Mouse (Mus musculus) heart, adult 18-20 months (tissue): ENCODE results near the gene Klhl23. TPM values are rescaled to one million over a fixed set of nuclear protein-coding genes. Genes with fewer than 3 reads are reported as not detected.

Experiments
- DNase-seq, 2 experiments: peaks; one replicate each; pipeline ENCODE4 v3.0.0; 2021 to 2022; ENCODE audit warnings: mixed read lengths in 1 of 2
- total RNA-seq, 2 experiments: library from RNA; stranded (reverse); gene quantifications; 2 replicates each; pipeline ENCODE4 v1.2.3; 2021

Klhl23 gene
- total RNA-seq, 2 experiments from 2014 or later = 26.0 to 34.4 TPM

DNA sequence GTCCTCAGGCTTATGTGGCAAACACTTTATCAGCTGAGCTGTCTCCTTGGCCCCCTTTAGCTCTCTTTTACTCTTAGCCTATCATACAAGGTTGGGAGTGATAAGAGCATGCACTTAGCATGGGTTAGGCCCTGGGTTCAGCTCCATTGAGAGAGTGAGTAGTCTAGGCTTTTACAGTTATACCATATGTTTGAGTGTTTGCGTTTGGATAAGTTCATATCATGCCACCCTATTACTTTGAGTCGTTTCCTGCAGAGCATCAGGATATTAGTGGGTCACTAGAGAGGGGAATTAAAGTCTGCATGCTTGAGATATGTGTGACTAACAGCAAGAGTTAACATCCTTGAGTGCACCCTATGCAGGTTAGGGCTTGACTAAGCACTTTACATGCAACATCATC lies 7.9 kb downstream of the Klhl23 start:
- no peak for DNase-seq

DNA sequence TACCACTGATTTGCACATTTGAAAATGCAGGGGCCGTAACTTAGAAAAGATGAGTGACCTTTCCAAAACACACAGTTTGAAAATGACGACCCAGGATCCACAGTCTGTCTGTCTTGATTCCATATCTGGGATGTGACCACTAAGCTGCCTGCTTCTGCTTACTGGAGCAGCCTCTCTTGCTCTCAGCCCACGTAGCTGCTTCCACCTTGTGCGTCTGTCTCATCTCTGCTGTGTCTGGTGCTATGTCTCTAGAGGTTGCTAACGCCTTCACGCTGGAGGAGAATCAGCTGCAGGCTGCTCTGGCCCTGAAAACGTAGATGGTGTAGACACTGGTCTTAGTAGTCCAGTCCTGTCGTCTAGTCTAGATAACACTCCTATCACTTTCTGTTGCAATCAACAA lies 8.4 kb downstream of the Klhl23 start:
- no peak for DNase-seq

DNA sequence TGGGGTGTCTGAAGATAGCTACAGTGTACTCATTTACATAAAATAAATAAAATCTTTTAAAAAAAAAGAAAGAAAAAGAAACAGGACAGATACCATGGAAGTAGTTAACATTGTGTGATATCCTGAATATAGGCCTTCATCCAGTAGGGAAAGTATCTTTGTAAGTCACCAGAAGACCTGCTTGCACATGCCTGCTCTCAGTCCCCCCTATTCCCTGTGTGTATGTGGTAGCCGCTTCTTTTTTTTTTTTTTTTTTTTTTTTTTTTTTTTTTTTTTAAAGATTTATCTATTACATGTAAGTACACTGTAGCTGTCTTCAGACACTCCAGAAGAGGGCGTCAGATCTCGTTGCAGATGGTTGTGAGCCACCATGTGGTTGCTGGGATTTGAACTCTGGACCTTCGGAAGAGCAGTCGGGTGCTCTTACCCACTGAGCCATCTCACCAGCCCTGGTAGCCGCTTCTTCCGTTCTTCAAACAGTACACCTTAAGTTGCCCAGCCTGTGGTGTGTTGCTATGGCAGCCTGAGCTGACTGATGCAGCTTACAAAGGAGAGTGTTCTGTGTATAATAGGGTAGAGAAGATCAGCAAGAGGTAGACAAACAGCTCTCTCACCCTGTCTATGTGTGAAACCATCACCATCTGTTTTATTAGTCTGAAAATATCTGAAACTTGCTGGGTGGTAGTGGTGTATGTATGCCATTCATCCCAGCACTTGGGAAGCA lies 15.7 kb downstream of the Klhl23 start:
- no peak for DNase-seq

DNA sequence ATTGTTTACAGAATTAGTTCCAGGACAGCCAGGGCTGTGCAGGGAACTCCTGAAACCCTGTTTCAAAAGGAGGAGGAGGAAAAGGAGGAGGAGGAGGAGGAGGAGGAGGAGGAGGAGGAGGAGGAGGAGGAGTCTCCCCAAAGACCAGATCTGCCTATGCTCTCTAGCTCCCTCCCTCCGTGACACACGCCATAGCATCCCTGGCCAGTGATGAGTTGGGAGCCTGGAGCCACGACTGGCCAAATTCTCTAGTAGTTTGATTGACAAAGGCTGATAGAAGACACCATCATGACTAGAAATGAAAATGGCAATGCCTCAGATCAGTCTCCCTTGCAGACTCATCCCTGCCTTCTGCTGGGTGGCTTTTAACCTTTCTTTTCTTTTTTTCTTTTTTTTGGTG lies 16.3 kb downstream of the Klhl23 start:
- no peak for DNase-seq

DNA sequence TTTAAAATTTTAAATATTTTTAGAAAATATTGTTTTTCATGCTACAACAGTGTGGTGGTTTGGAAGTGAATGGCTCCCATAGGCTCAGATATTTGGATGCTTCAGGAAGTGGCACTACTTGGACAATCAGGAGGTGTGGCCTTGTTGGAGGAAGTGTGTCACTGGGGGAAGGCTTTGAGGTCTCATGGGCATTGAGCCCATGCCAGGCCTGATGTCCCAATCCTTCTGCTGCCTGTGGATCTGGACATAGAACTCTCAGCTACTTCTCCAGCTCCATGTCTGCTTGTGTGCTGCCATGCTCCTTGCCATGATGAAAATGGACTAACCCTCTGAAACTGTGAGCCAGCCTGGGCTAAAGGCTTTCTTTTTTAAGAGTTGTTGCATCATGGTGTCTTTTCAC lies 17.0 kb downstream of the Klhl23 start:
- no peak for DNase-seq

DNA sequence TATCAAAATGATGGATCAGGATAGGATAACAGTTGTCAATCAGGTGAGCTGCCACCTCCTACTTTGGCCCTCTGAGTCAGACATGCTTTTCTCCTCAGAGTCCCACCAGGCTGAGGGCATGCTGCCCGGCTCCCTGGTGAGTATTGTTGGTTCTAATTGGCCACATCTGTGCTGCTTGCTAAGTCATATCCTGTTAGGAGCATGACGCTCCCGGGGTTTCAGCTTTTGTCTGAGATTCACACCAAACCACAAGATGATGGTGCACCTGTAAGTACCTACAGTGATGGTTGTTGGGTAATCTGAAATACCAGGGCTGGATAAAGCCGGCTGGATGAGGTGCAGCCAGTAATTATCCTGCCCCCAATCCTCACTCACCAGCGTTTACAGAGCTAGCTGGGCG lies 18.5 kb downstream of the Klhl23 start:
- no peak for DNase-seq

DNA sequence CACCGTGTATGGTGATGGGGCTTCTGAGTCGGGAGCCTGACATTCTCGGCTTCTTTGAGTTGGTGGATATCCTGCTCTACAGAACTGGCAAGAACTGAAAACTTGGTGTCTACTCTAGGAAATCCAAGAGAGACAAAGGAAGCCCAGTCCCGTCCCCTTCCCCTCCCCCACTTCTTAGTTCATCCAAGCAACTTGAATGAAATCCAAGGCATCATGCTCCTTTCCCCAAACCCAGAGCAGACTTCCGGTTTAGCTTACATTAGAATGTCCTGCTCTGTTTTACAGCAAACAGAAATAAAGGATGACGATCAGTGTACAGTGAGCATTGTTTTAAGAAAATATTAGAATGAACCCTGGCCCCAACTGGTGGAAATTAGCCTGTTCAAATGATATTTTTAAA lies 27.5 kb downstream of the Klhl23 start:
- peak in 1 of 2 experiments; percentile 12 for DNase-seq

DNA sequence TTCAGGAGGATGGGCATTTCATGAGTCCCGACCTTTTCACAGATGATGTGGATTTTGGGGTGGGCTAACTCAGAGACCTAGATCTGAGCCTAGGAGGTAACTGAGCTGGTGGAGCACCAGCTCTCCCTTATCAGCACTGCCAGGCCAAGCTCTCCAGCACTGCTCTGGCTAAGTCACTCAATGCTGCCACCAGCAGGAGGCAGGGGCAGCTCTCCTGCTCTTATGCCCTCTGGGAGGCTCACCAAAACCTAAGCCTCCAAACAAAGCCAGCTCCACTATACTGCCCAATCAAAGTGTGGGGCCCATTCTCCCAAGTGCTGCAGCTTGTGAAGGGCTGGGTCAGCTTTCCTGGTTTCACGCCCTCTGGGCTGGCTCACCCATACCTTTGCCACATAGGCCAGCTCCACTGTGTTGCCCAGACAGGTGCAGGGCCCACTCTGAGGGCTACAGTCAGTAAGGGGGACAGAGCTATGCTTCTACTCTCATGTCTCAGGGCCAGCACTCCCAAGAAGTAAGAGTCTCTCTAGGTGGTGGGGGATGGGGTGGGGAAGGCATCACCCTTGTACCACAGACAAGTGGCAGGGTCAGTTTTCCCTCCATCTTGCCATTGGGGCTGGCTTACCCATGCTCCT lies 29.8 kb downstream of the Klhl23 start:
- no peak for DNase-seq

DNA sequence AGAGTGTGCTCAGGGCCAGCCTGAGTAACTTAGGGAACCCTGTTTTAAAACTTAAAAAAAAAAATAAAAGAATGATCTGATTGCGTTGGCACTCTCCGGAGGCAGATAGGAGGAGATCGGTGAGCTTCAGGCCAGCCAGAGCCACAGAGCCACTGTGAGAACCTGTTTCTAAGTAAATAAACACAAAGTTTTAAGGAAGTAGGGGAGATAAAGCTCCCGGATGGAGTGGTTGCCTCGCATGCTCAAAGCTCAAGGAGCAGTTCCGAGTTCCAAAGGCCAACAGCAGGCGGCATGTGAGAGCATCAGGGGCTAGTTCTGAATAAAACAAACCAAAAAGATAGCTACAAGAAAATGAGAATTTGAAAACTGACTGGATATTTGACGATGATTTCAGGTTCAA lies 34.6 kb downstream of the Klhl23 start:
- peak; percentile 13 to 24 for DNase-seq

DNA sequence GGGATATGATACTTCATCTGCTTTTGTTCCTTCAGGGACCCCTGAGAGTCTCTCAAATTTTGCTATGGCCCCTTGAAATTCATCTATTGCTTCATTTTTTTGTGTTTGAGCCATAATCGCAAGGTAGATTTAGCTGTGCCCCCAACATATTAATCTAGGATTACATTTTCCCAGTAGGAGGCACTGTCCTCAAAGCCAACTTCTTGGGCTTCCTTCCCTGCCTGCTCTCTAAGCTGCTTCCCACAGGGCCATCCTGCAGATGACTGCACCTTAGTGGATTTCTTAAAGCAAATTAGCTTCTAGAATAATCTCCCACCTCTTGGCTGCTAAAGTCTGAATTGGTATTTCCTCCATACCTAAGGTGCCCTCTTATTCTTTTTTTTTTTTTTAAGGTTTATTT lies 36.1 kb downstream of the Klhl23 start:
- DNase-seq = no peak

DNA sequence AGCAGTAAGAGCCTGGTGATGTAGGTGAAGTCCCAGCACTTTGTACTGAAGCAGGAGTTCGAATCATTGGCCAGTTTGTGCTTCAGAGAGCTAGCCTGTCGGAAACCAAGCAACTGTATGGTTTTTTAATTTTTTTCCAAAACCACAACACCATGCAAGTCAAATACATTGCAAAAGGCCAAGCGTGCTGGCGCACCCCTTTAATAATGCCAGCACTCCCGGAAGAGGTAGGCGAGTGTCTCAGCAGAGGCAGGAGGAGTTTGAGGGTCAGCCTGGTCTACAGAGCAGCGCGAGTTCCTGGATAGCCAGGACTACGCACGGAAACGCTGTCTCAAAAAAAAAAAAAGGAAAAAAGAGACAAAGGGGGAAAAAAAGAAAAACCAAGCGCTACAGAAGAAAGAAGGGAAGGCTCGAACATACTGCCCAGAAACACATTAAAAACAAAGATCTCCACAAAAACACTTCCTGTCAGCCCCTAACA lies 39.3 kb downstream of the Klhl23 start:
- peak; percentile 51 to 54 for DNase-seq

DNA sequence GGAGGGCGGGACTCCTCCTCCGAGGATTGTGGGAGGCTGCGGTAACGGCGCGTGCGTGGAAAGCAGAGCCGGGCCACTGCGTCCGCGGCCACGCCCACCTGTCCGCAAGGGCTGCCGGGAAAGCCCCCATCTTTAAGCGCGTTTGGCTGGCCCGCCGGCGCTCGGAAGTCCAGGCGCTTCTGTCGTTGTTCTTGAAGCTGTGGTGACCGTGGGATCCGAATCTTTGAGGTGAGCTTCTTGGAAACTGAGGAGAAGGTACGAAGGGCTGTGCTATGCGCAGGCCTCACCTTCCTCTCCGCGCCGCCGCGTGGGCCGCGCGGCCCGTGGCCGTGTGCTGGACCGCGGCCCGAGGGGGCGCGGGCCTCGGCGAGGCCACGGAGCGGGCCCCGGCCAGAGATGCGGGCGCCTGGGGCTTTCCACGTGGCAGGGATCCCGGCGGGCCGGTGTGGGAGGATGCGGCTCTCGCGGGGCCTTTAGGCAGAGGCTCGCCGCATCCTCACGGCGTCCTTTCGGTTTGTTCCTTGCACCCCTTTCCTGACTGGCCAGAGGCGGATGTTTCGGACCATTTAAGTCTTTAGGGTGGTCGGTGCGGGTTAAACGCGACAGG lies 39.8 kb downstream of the Klhl23 start, which contains the start of gene Ssb:
Ssb (plus strand) TSS at position 78 of the 607 bp plus-strand sequence.
- DNase-seq = peak; percentile 94 to 96

DNA sequence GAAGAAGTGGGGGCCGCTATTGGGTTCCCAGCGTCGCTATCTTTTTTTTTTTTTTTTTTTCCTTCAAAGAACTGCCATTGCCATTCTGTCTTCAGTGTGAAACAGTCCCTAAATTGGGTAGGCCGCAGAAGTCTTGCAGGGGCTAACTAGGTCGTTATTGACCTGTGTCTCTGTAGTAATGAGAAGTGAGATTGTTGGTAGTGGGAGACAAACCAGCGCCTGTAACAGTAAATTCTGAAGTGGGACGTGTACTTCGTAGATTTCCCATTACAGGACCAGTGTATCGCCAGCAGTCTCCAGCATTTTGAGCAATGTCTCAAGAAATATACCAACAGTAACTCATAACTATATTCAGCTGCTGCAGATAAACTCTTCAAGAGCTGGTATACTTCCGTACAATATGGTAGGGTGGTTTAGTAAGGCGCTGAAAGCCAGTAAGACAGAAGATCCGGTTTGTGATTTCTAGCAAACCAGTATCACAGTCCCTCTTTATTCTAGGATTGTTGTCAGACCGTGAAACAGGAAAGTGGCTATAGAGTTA lies 40.4 kb downstream of the Klhl23 start:
- DNase-seq = peak in 1 of 2 experiments; percentile 16

DNA sequence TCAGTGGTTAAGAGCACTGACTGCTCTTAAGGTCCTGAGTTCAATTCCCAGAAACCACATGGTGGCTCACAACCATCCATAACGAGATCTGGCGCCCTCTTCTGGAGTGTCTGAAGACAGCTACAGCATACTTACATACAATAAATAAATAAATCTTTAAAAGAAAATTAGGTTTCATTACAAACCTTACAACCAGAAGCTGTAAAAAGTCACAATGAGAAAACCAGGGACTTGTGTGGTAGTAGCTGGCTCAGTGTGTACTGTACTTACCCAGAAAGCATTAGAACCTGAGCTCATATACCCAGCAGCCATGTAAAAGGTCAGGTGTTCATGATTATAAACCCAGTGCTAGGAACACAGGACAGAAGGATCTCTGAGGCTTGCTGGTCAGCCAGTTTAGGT lies 62.2 kb downstream of the Klhl23 start:
- no peak for DNase-seq

DNA sequence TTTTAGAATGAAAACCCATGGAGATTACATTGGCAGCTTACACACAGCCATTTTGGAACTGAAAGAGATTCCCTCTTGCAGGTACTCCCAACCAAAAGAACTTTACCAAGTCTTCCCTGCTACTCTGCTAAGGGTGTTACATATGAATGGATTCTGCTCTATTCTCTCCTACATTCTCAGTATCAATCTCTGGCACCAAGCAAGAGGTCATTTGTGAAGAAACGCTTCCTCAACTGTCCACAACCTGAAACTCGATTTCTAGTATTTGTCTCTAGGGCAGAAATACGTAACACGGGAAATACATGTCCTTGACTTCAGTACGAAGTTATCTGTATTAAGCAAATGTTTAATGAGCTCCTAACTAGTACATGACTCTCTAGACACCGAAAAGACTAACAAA lies 62.8 kb downstream of the Klhl23 start:
- DNase-seq = no peak

DNA sequence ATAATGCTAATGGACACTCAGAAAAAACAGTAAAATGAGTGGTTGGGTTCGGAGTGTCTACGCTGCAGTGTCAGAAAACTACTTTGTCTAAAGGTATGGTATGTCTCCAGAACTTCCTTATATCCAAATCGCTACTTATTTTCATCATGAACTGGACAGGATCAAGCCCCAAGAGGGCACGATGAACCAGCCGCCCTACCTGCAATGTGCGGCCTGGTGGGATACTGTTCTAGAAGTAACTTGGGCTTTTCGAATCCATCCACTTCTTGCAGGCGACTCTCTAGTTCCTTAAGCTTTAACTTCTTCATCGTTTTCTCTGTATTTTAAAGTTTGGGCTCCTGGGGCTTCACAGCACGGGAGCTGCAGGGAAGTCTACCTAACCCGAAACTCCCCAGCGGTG lies 63.3 kb downstream of the Klhl23 start:
- DNase-seq = no peak

DNA sequence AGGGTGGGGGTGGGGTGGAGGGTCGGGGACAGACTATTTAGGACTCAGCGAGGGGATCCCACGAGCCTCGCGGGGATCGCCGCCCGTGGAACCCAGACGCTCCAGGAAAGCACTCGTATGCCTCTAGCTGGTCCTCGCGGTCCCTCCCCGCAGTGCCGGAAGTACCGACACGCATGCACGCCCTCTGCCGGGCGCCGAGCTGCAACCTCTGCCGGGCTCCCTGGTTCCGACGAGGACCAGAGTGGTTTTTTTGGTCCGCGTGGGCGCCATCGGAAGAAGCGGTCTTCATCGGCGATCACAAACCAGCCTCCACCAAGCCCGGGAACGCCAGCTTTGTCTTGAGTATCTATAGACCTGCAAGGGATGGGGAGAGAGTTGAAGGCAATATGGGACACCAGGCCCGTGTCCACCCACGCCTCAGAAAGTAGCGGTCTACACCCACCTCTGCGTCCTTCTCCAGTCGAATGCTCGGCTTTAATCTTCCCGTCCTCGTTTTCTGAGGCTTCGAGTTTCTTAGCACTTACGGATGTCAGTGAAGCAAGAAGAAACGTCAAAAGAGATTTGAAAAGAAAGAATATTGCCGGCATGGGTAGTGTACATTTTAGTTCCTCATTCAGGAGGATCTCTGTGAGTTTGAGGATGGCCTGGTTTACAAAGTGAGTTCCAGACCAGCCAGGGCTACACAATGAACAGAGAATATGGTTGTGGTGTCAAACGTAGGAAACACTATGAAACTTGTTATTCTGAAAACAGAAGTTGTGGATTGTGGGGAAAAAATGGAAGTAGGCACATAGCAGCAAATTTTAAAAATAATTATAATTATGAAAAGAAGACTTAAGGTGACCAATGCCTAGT lies 63.9 kb downstream of the Klhl23 start, which contains the start of gene Mettl5:
Mettl5 (minus strand) TSS at position 165 of the 855 bp plus-strand sequence.
- peak; percentile 91 to 92 for DNase-seq

Other genes with a start within 250 kb of the Klhl23 start
- 1 to 10 TPM in 1 of 2 experiments, under 1 TPM in 1; 0.72 to 1.4 TPM for gene Lrp2, start 235.9 kb upstream of the Klhl23 start, total RNA-seq
- gene Bbs5, start 174.8 kb upstream of the Klhl23 start, total RNA-seq = 1 to 10 TPM; 4.3 to 4.4 TPM
- 10 to 100 TPM; 74.2 to 74.4 TPM for gene Klhl41, start 151.8 kb upstream of the Klhl23 start, total RNA-seq
- 10 to 100 TPM; 29.1 to 29.7 TPM for gene Fastkd1, start 108.4 kb upstream of the Klhl23 start, total RNA-seq
- gene Ppig, start 99.4 kb upstream of the Klhl23 start, total RNA-seq = 10 to 100 TPM; 33.8 to 40.1 TPM
- gene Ccdc173, start 32.4 kb upstream of the Klhl23 start, total RNA-seq = under 1 TPM; 0.42 to 0.51 TPM
- gene Phospho2, start 32.3 kb upstream of the Klhl23 start, total RNA-seq = 10 to 100 TPM; 28.6 to 33.1 TPM
- 10 to 100 TPM; 58.9 to 66.2 TPM for gene Ssb, start 39.6 kb downstream of the Klhl23 start, total RNA-seq
- gene Mettl5, start 63.7 kb downstream of the Klhl23 start, total RNA-seq = 10 to 100 TPM; 21.6 to 22.6 TPM
- 100 to 1,000 TPM; 120 to 124 TPM for gene Ubr3, start 75.3 kb downstream of the Klhl23 start, total RNA-seq
- under 1 TPM in 1 of 2 experiments, not detected in 1; 0.07 TPM for gene Myo3b, start 217.2 kb downstream of the Klhl23 start, total RNA-seq